Mouse (Mus musculus): ENCODE results near the gene Pram1. TPM values are rescaled to one million over a fixed set of nuclear protein-coding genes. Genes with fewer than 3 reads are reported as not detected.
"Not testable (repeated sequence)": the region's sequence is repeated elsewhere in the genome, so short reads cannot be mapped to it uniquely, and the experiment has no call there.

Pram1 gene
- 0.72 and 0.91 TPM in 2 replicates for polyA plus RNA-seq (2015; fragmentation: Nextera tagmentation; extraction: Ambion mirVana)

DNA sequence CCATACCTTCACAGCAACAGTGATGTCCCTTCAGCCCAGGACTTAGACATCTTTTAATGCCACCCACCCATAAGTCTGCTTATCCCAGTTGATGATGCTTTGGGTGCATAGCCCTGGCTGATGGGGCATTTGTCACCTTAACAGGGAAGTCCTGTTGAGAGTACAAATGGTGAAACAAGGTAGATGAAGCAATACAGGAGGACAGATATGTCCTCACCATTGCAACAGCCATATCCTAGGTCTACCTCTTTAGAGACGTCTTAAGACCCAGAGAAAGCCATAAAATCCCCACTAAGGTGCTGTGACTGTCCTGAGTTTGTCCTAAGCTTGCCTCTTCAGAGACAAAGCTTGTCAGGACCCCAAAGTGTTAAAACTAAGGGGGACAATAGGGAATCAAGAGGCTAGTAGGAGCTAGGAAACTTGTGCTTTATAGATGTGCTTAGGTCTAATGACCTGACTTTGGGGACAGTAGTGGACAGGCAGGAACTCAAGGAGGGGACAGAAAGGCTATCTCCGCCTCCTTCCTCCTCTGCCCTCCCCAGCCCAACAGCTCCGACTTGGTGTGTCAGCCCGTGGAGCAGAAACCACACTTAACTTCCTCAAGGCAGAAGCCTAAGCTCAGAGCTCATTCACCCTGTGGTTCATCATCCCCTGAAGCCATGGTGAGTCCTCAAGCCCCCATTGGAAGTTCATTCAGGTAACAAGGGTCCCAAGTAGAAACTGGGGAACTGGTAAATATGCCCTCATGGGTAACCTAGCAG, at the start of gene Pram1:
Gene Pram1, plus strand, starts transcription at position 541 of the 761 bp plus-strand sequence.
- 89% methylated on average over 4 of the region's 4 CpGs for WGBS
- Histone ChIP-seq H3K27me3 (no peaks in the 10 kb centered on the region), H3K4me3 (no peak within 1 kb of the TSS), H3K4me2 (no peak within 1 kb of the TSS), H3K9ac (no peak within 1 kb of the TSS), H3K9me3 (no peaks in the 10 kb centered on the region), H3K4me1 (no peaks in the 10 kb centered on the region), H3K36me3 (peaks cover 45% of the 10 kb centered on the region), H3K27ac (no peak within 1 kb of the TSS)
- ATAC-seq (ENCODE audit: insufficient number of reproducible peaks, insufficient read depth, low FRiP score, low TSS enrichment, low read depth) = no peak

DNA sequence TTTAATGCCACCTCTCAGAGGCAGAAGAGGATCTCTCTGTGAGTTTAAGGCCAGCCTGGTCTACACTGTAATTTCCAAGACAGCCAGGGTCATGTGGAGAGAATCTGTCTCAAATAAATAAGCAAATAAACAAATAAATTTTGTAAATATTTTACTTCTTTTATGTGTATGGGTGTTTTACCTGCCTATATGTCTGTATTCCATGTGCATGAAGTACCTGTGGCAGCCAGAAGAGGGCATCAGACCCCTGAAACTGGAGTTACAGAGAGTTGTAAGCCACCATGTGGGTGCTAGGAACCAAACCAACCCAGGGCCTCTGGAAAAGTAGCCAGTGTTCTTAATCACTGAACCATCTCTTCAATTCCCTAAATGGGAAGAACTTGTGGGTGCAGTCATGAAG, 40.6 kb upstream of the Pram1 start:
- H3K36me3 ChIP-seq = no peaks in the 10 kb centered on the region
- H3K4me1 ChIP-seq = no peaks in the 10 kb centered on the region
- H3K4me3 ChIP-seq = no peak overlapping the region
- H3K27me3 ChIP-seq = no peaks in the 10 kb centered on the region
- H3K27ac ChIP-seq = no peak overlapping the region
- peaks cover 7% of the 10 kb centered on the region; the same call in 1 of the 2 replicates for H3K9me3 ChIP-seq
- no peak for ATAC-seq (ENCODE audit: insufficient number of reproducible peaks, insufficient read depth, low FRiP score, low TSS enrichment, low read depth)
- no peak overlapping the region for H3K4me2 ChIP-seq
- no peak overlapping the region for H3K9ac ChIP-seq

DNA sequence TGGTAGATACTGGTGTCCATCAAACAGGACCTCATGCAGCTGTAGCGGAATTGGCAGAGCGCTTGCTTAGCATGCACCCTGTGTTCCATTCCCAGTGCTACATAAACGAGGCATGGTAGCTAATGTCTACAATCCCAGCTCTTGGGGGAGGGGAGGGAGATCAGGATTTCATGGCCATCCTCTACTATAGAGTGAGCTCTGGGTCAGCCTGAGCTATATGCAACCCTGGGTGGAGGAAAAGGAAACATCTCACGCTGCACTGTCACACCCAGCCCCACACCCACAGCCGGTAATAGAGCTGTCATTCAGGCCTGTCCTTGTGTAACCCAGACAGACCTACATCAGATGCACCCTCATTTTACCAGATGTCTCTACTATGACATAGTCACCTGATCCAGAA, 39.4 kb upstream of the Pram1 start:
- 88% methylated on average over 5 of the region's 5 CpGs for WGBS
- no peak for ATAC-seq (ENCODE audit: insufficient number of reproducible peaks, insufficient read depth, low FRiP score, low TSS enrichment, low read depth)
- no peak overlapping the region for H3K4me3 ChIP-seq

DNA sequence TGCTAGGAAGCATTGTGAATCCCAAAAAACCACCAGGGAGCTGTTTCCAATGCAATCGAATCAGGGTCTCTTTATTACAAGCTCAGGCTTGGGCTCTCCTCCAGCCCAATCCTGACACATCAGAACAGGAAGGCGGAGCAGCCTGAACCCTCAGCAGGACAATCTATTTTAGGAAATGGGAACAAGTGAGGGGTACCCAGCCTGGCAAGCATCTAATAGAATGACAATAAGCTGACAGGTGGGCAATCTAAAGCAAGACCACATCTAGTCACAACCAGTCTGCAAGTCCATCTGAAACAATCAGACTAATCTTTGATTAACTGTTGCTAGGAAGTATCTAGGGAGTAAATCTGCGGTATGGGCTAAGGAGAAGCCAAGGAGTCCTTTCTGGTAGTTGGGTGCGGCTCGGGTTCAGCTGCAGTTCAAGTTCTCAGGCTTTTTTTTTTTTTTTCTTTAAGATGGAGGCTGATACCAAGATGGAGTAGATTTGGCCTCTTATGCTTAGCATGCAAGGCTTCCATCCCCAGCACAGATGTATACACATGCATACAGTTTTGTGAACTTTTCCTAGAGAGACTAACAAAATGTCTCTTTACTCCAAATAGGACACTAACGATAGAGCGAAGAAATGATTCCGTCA, 37.9 kb upstream of the Pram1 start:
- no peaks in the 10 kb centered on the region for H3K27me3 ChIP-seq
- H3K36me3 ChIP-seq = no peaks in the 10 kb centered on the region

More for the DNA sequence above, 39.4 kb upstream of the Pram1 start:
- Histone ChIP-seq H3K4me1 (no peaks in the 10 kb centered on the region), H3K27me3 (no peaks in the 10 kb centered on the region), H3K9me3 (peaks cover 7% of the 10 kb centered on the region; the same call in 1 of the 2 replicates), H3K4me2 (no peak overlapping the region), H3K36me3 (no peaks in the 10 kb centered on the region), H3K9ac (no peak overlapping the region), H3K27ac (no peak overlapping the region)

DNA sequence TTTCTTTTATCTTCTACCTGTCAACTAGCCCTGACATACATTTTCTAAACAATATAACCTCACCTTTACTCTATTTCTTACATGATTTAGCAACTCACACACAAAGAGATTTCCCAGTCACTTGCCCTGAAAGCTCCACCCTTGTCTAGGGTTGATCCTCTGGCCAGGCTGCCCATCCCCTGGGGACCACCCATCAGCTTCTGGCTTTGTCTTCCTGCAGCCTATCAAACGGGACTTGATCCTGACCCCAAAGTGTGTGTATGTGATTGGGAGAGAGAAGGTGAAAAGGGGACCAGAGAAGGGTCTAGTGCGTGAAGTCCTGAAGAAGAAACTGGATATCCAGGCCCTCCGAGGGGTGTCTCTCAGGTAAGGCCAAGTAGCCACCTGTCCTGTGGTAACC, 37.0 kb upstream of the Pram1 start:
- H3K36me3 ChIP-seq = no peaks in the 10 kb centered on the region
- no peaks in the 10 kb centered on the region for H3K27me3 ChIP-seq
- H3K9me3 ChIP-seq = peaks cover 7% of the 10 kb centered on the region; the same call in 1 of the 2 replicates
- no peak overlapping the region for H3K9ac ChIP-seq
- no peak overlapping the region for H3K4me2 ChIP-seq
- WGBS = 72% methylated on average over 3 of the region's 3 CpGs
- ATAC-seq (ENCODE audit: insufficient number of reproducible peaks, insufficient read depth, low FRiP score, low TSS enrichment, low read depth) = no peak
- H3K4me3 ChIP-seq = no peak overlapping the region
- H3K4me1 ChIP-seq = no peaks in the 10 kb centered on the region
- H3K27ac ChIP-seq = no peak overlapping the region

More for the DNA sequence above, 37.9 kb upstream of the Pram1 start:
- H3K4me2 ChIP-seq = no peak overlapping the region
- H3K9ac ChIP-seq = no peak overlapping the region
- 87% methylated on average over 8 of the region's 8 CpGs for WGBS
- peaks cover 7% of the 10 kb centered on the region; the same call in 1 of the 2 replicates for H3K9me3 ChIP-seq
- no peaks in the 10 kb centered on the region for H3K4me1 ChIP-seq
- H3K27ac ChIP-seq = no peak overlapping the region
- H3K4me3 ChIP-seq = no peak overlapping the region
- ATAC-seq (ENCODE audit: insufficient number of reproducible peaks, insufficient read depth, low FRiP score, low TSS enrichment, low read depth) = no peak

DNA sequence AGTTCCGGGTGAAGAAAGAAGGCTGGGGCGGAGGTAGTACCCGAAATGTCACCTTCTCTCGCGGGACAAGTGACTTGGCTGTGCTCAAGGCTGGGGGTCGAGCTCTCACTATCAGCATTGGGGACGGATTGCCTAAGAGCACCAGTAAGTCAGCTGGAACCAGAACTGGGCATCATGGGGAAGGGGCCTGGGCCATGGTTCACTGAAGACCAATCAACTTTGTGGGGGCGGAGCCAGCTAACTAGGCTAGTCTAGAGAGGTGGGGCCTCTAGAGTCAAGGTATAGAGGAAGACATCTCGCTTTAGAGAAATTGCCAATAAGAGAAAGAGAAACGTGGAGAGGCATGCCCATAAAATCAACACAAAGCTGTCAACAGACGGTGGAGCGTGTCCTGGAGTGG, 35.9 kb upstream of the Pram1 start:
- no peaks in the 10 kb centered on the region for H3K36me3 ChIP-seq

DNA sequence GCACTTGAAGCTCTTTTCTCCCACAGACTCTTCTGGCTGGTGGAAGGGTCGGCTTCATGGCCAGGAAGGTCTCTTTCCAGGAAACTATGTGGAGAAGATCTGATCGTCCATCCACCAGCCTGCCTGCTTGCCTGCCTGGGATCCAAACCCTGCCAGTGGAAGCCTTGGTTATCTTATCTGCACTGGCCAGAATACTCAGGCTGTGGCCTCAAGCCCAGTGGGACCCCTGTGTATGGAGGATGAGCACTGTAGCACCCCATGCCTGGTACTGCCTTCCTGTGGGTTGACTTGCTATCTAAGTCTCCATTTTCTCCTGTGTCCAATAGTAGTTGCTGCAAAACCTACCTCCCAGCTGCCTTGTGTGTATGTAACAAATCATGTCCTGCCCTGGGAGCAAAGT, 30.6 kb upstream of the Pram1 start:
- WGBS = 87% methylated on average over 2 of the region's 2 CpGs
- ATAC-seq (ENCODE audit: insufficient number of reproducible peaks, insufficient read depth, low FRiP score, low TSS enrichment, low read depth) = no peak

More for the DNA sequence above, 35.9 kb upstream of the Pram1 start:
- Histone ChIP-seq H3K9me3 (peaks cover 7% of the 10 kb centered on the region; the same call in 1 of the 2 replicates), H3K27me3 (no peaks in the 10 kb centered on the region), H3K9ac (no peak overlapping the region), H3K4me3 (no peak overlapping the region), H3K4me2 (no peak overlapping the region), H3K4me1 (no peaks in the 10 kb centered on the region), H3K27ac (no peak overlapping the region)
- 85% methylated on average over 12 of the region's 12 CpGs for WGBS
- no peak for ATAC-seq (ENCODE audit: insufficient number of reproducible peaks, insufficient read depth, low FRiP score, low TSS enrichment, low read depth)

DNA sequence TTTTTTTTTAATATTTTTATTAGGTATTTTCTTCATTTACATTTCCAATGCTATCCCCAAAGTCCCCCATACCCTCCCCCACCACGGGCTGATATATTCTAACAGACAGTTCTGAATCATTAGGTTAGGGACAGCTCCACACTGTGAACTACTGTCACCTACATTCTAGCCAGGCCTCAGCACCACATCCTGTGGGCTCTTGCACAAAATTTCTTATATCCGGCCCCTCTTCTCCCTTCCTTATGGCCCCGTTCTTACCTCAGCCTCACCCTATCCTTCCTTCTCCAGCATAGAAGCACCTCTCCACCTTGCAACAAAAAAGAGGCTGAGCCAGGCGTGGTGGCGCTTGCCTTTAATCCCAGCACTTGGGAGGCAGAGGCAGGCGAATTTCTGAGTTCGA, 27.3 kb upstream of the Pram1 start:
- 84% methylated on average over 7 of the region's 7 CpGs for WGBS
- Histone ChIP-seq H3K27me3 (no peaks in the 10 kb centered on the region), H3K4me2 (no peak overlapping the region), H3K27ac (no peak overlapping the region), H3K36me3 (no peaks in the 10 kb centered on the region), H3K4me1 (no peaks in the 10 kb centered on the region), H3K9ac (no peak overlapping the region), H3K9me3 (no peaks in the 10 kb centered on the region), H3K4me3 (no peak overlapping the region)
- ATAC-seq (ENCODE audit: insufficient number of reproducible peaks, insufficient read depth, low FRiP score, low TSS enrichment, low read depth) = no peak

More for the DNA sequence above, 30.6 kb upstream of the Pram1 start:
- no peak overlapping the region for H3K27ac ChIP-seq
- no peaks in the 10 kb centered on the region for H3K4me1 ChIP-seq
- no peaks in the 10 kb centered on the region for H3K9me3 ChIP-seq
- H3K4me3 ChIP-seq = no peak overlapping the region
- no peak overlapping the region for H3K4me2 ChIP-seq
- no peaks in the 10 kb centered on the region for H3K27me3 ChIP-seq
- H3K36me3 ChIP-seq = no peaks in the 10 kb centered on the region
- no peak overlapping the region for H3K9ac ChIP-seq

DNA sequence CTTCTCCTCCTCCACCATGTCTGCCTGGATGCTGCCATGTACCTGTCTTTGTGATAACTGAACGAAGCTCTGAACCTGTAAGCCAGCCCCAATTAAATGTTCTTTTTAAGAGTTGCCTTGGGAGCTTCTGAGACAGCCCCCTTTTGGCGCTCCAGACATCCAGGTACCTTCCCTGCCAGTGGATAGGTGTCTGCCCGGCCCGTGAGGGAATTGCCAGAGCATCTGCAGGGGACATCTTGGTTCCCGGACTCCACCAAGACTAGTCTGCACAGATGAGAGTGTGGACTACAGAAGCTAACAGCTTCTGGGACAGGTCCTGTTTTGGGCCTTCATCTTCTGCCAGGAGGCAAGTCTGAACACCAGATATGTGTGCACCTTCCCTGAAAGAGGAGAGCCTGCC, 24.1 kb upstream of the Pram1 start:
- H3K27me3 ChIP-seq; H3K4me1 ChIP-seq; ATAC-seq (ENCODE audit: insufficient number of reproducible peaks, insufficient read depth, low FRiP score, low TSS enrichment, low read depth); H3K27ac ChIP-seq; H3K4me2 ChIP-seq; H3K9me3 ChIP-seq; H3K9ac ChIP-seq; H3K36me3 ChIP-seq; H3K4me3 ChIP-seq: not testable (repeated sequence)
- WGBS = 85% methylated on average over 5 of the region's 5 CpGs

DNA sequence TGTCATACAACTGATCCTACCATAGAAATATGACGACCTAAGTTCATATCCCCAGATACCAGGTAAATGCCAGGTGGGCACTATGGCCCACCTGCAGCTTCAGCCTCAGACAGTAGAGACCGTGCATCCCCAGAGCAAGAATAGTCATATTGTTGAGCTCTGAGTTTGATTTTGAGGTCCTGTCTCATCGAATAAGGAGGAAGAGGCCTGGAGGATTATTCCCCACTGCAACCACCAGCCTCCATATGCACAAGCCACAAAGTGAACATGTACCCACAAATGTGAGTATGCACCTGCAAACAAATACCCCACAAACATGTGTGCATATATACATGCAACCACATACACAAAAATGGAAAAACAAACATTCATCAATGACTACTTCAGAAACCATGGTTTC, 10.6 kb upstream of the Pram1 start:
- H3K36me3 ChIP-seq = peaks cover 19% of the 10 kb centered on the region
- H3K4me2 ChIP-seq = no peak overlapping the region
- no peaks in the 10 kb centered on the region for H3K27me3 ChIP-seq
- H3K9ac ChIP-seq = no peak overlapping the region
- WGBS = 90% methylated on average over 3 of the region's 3 CpGs
- no peak for ATAC-seq (ENCODE audit: insufficient number of reproducible peaks, insufficient read depth, low FRiP score, low TSS enrichment, low read depth)
- no peak overlapping the region for H3K27ac ChIP-seq
- H3K4me3 ChIP-seq = no peak overlapping the region
- no peaks in the 10 kb centered on the region for H3K9me3 ChIP-seq
- H3K4me1 ChIP-seq = peaks cover 25% of the 10 kb centered on the region

DNA sequence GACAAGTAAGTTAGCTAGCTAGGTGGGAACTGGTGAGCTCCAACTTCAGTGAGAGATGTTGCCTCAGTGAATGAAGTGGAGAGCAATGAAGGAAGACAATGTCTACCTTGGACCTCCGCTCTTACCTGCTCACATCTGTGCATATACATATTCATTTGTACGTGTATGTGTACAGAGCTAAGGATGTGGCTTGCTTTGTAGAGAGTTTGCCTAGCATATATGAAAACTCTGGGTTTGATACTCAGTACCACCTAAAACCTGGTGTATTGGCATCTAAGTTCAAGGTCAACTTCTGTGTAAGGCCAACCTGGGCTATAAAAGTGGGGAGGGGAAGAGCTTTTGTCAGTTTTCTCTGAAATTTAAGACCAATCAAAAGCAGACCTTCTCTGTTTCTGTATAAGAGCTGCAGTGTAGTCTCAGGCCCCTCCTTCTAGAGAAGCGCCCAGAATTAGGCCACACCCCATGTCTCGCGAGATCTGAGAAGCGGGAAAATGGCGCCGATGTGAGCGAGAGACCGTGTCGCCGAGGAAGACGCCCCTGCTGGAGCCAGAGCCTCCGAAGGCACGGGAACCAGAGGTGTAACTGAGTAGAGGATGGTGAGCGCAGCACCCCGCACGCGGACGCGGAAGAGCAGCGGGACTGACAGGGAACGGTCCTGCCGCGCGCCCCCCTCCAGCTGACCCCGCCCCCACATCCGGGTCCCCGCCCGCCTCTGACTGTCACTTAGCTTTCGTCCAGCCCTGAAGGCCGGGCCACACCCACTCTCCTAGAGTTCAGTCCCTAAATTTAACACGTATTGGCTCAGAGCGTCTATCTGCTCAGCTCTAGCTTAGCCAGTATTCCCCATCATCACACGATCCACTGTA, 9.0 kb upstream of the Pram1 start, which contains the start of gene Zfp414:
Gene Zfp414, plus strand, starts transcription at position 470 of the 866 bp plus-strand sequence.
- Histone ChIP-seq H3K9me3 (no peaks in the 10 kb centered on the region), H3K4me2 (peak within 1 kb of the TSS; percentile 64), H3K36me3 (peaks cover 30% of the 10 kb centered on the region), H3K9ac (peak within 1 kb of the TSS; percentile 88), H3K4me3 (peak within 1 kb of the TSS; percentile 62), H3K27me3 (no peaks in the 10 kb centered on the region), H3K27ac (peak within 1 kb of the TSS; percentile 99), H3K4me1 (peaks cover 25% of the 10 kb centered on the region)
- peak; percentile 89 for ATAC-seq (ENCODE audit: insufficient number of reproducible peaks, insufficient read depth, low FRiP score, low TSS enrichment, low read depth)
- WGBS = 4% methylated on average over 35 of the region's 35 CpGs
